Mouse (Mus musculus): Measurements from ENCODE around the gene Lpp. TPM values are rescaled to one million over a fixed set of nuclear protein-coding genes. Genes with fewer than 3 reads are reported as not detected.
A peak's percentile ranks its signal among the peaks of the same experiment; 100 is the strongest.

The Lpp gene
- polyA plus RNA-seq, 1 experiment from 2014 or later: 42.6 TPM

GRCm38 (mm10) chr16:24501628-24502294 is 108.5 kb downstream of the Lpp start:
- H3K27ac ChIP-seq (ENCODE audit: low read length): peak overlapping the region; percentile 76
- no peak overlapping the region for H3K9ac ChIP-seq (ENCODE audit: low read length)
- no peaks in the 10 kb centered on the region for H3K36me3 ChIP-seq (ENCODE audit: control insufficient read depth, insufficient read depth)
- ATAC-seq (replicated peaks; ENCODE audit: extremely low read depth, insufficient read depth, low FRiP score): peak; percentile 84
- 0 out of 2 replicates have a peak overlapping the region, but pooled peaks have one; percentile 10 for H3K4me2 ChIP-seq (ENCODE audit: low read depth, low read length)
- peaks cover 43% of the 10 kb centered on the region for H3K4me1 ChIP-seq (ENCODE audit: control insufficient read depth, insufficient read depth, low read length)
- no peaks in the 10 kb centered on the region for H3K9me3 ChIP-seq (replicated peaks; ENCODE audit: control insufficient read depth, low read length)
- no peak overlapping the region for H3K4me3 ChIP-seq (ENCODE audit: low read length)
- H3K27me3 ChIP-seq (ENCODE audit: control insufficient read depth, insufficient read depth, low read length): no peaks in the 10 kb centered on the region
- WGBS: 43% methylated on average over 11 of the region's 11 CpGs

GRCm38 (mm10) chr16:24502295-24502823 is 109.1 kb downstream of the Lpp start:
- Histone ChIP-seq H3K4me1 (ENCODE audit: control insufficient read depth, insufficient read depth, low read length) (peaks cover 40% of the 10 kb centered on the region), H3K4me2 (ENCODE audit: low read depth, low read length) (no peak overlapping the region), H3K9ac (ENCODE audit: low read length) (no peak overlapping the region), H3K27ac (ENCODE audit: low read length) (no peak overlapping the region; the same call in 1 of the 2 replicates), H3K27me3 (ENCODE audit: control insufficient read depth, insufficient read depth, low read length) (no peaks in the 10 kb centered on the region), H3K9me3 (replicated peaks; ENCODE audit: control insufficient read depth, low read length) (no peaks in the 10 kb centered on the region), H3K4me3 (ENCODE audit: low read length) (no peak overlapping the region), H3K36me3 (ENCODE audit: control insufficient read depth, insufficient read depth) (no peaks in the 10 kb centered on the region)
- WGBS: 82% methylated on average over 3 of the region's 3 CpGs
- ATAC-seq (replicated peaks; ENCODE audit: extremely low read depth, insufficient read depth, low FRiP score): no peak

DNA sequence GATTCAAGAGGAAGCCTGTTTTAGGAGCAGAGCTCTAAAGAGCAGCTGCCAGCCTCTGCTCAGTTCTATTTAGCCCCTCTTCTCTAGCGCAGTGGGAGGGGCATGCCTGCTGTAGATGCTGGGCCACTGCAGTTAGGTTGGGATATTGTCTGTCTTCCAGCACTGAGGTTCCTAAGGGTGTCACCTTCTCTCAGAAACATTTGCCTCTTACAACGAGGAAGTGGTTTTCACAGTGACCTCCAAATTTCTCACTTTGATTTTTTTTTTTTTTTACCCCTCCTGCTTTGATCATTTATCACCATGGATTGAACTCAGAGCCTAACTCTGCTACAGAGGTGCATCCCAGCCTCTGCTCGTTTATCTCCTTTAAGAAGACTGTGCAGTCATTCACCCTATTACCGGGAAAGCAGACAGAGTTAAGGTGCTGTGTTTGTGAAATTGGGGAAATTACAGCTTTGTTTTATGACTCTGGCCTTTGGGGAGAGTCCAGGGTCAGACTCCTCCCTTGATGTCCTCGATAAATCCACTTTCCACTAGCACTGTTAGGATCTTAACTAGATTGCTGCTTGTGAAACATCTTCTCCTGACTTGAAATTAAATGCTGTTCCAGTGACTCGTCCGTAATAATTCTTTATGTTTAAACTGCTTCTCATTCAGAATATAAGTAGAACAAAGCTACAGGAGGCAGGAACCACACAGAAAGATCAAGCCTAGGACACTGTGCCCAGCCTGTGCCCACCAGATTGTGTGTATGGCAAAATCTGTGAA is 111.7 kb downstream of the Lpp start:
- peaks cover 40% of the 10 kb centered on the region for H3K4me1 ChIP-seq (ENCODE audit: control insufficient read depth, insufficient read depth, low read length)
- WGBS: 66% methylated on average over 7 of the region's 7 CpGs

DNA sequence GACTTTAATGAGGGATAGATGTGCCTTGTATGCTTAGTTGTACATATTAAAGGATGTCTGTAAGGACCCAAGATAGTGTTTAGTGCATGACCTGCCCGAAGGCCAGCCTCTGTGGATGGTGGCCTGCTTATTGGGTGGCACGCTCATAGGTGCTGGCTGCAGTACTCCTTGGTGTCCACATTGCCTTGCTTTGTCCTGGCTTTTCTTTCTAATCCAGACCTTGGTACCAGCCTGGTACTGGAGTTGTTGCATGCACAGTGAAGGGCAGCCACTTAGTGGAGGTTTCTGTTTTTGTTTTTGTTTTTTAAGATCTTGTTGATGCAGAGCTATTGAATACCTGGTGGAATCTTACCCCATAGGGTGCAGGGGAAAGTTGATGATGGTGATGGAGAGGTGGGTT is 112.9 kb downstream of the Lpp start:
- no peaks in the 10 kb centered on the region for H3K36me3 ChIP-seq (ENCODE audit: control insufficient read depth, insufficient read depth)
- no peak overlapping the region for H3K4me2 ChIP-seq (ENCODE audit: low read depth, low read length)
- WGBS: 98% methylated on average over 2 of the region's 2 CpGs
- no peak overlapping the region for H3K4me3 ChIP-seq (ENCODE audit: low read length)
- H3K4me1 ChIP-seq (ENCODE audit: control insufficient read depth, insufficient read depth, low read length): peaks cover 31% of the 10 kb centered on the region
- no peak overlapping the region for H3K9ac ChIP-seq (ENCODE audit: low read length)
- no peak for ATAC-seq (replicated peaks; ENCODE audit: extremely low read depth, insufficient read depth, low FRiP score)
- H3K27ac ChIP-seq (ENCODE audit: low read length): no peak overlapping the region
- H3K9me3 ChIP-seq (replicated peaks; ENCODE audit: control insufficient read depth, low read length): no peaks in the 10 kb centered on the region
- no peaks in the 10 kb centered on the region for H3K27me3 ChIP-seq (ENCODE audit: control insufficient read depth, insufficient read depth, low read length)

More for the DNA sequence above, 111.7 kb downstream of the Lpp start:
- Histone ChIP-seq H3K9me3 (replicated peaks; ENCODE audit: control insufficient read depth, low read length) (no peaks in the 10 kb centered on the region), H3K27ac (ENCODE audit: low read length) (no peak overlapping the region), H3K27me3 (ENCODE audit: control insufficient read depth, insufficient read depth, low read length) (no peaks in the 10 kb centered on the region), H3K4me2 (ENCODE audit: low read depth, low read length) (no peak overlapping the region), H3K4me3 (ENCODE audit: low read length) (no peak overlapping the region), H3K36me3 (ENCODE audit: control insufficient read depth, insufficient read depth) (no peaks in the 10 kb centered on the region), H3K9ac (ENCODE audit: low read length) (no peak overlapping the region)
- no peak for ATAC-seq (replicated peaks; ENCODE audit: extremely low read depth, insufficient read depth, low FRiP score)

- H3K9ac ChIP-seq (ENCODE audit: low read length): no peak overlapping the region
- H3K27ac ChIP-seq (ENCODE audit: low read length): no peak overlapping the region
- no peak overlapping the region for H3K4me2 ChIP-seq (ENCODE audit: low read depth, low read length)
- no peak overlapping the region for H3K4me3 ChIP-seq (ENCODE audit: low read length)
- H3K9me3 ChIP-seq (replicated peaks; ENCODE audit: control insufficient read depth, low read length): no peaks in the 10 kb centered on the region
- peaks cover 26% of the 10 kb centered on the region for H3K4me1 ChIP-seq (ENCODE audit: control insufficient read depth, insufficient read depth, low read length)
- no peaks in the 10 kb centered on the region for H3K27me3 ChIP-seq (ENCODE audit: control insufficient read depth, insufficient read depth, low read length)
- H3K36me3 ChIP-seq (ENCODE audit: control insufficient read depth, insufficient read depth): no peaks in the 10 kb centered on the region
- 55% methylated on average over 4 of the region's 4 CpGs for WGBS
- ATAC-seq (replicated peaks; ENCODE audit: extremely low read depth, insufficient read depth, low FRiP score): no peak
These were observed 113.4 kb downstream of the Lpp start for GRCm38 (mm10) chr16:24506740-24507139.

- H3K4me1 ChIP-seq (ENCODE audit: control insufficient read depth, insufficient read depth, low read length): peaks cover 31% of the 10 kb centered on the region
These were observed 114.7 kb downstream of the Lpp start for GRCm38 (mm10) chr16:24507927-24508540.

DNA sequence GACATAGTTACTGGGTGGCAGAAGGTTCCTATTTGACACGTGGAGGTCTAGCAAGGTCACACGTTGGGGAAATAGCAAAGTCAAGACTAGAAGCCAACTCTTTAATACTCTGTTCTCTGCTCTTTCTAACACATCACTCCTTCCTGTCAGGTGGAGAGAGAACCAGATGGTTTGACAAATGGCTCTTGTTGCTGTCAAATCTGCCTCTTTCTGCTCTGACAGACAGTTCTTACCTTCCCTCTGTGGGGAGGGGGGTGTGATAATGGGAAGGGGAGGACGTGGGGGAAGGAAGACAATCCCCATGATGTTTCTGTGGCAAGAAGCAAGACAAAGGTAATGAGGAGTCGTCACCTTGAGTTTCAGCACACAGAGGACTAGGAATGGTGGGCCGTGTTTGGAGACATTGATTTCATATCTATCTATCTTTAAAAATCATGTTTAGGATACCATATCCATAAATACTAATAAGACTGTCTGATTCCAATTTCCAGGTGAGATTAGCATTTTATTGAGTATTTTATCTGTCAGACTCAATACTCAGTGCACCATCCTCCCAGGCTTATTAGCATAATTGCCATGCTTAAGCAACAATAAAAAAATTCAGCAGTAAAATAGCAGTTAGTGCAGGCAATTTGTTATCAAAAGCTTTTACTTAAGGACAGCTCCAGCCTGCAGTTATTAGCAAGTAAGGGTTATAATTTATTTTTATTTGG is 115.9 kb downstream of the Lpp start:
- H3K27ac ChIP-seq (ENCODE audit: low read length): peak overlapping the region; percentile 10
- H3K9me3 ChIP-seq (replicated peaks; ENCODE audit: control insufficient read depth, low read length): no peaks in the 10 kb centered on the region
- H3K9ac ChIP-seq (ENCODE audit: low read length): no peak overlapping the region
- H3K27me3 ChIP-seq (ENCODE audit: control insufficient read depth, insufficient read depth, low read length): no peaks in the 10 kb centered on the region
- no peaks in the 10 kb centered on the region for H3K36me3 ChIP-seq (ENCODE audit: control insufficient read depth, insufficient read depth)
- no peak overlapping the region for H3K4me2 ChIP-seq (ENCODE audit: low read depth, low read length)
- H3K4me3 ChIP-seq (ENCODE audit: low read length): no peak overlapping the region
- WGBS: 63% methylated on average over 5 of the region's 5 CpGs
- no peak for ATAC-seq (replicated peaks; ENCODE audit: extremely low read depth, insufficient read depth, low FRiP score)
- H3K4me1 ChIP-seq (ENCODE audit: control insufficient read depth, insufficient read depth, low read length): peaks cover 35% of the 10 kb centered on the region

More at GRCm38 (mm10) chr16:24507927-24508540, 114.7 kb downstream of the Lpp start:
- 92% methylated on average over 5 of the region's 5 CpGs for WGBS
- H3K27me3 ChIP-seq (ENCODE audit: control insufficient read depth, insufficient read depth, low read length): no peaks in the 10 kb centered on the region
- no peaks in the 10 kb centered on the region for H3K9me3 ChIP-seq (replicated peaks; ENCODE audit: control insufficient read depth, low read length)
- no peak overlapping the region for H3K27ac ChIP-seq (ENCODE audit: low read length)
- H3K4me2 ChIP-seq (ENCODE audit: low read depth, low read length): no peak overlapping the region
- no peak for ATAC-seq (replicated peaks; ENCODE audit: extremely low read depth, insufficient read depth, low FRiP score)
- H3K9ac ChIP-seq (ENCODE audit: low read length): no peak overlapping the region
- H3K36me3 ChIP-seq (ENCODE audit: control insufficient read depth, insufficient read depth): no peaks in the 10 kb centered on the region
- no peak overlapping the region for H3K4me3 ChIP-seq (ENCODE audit: low read length)

GRCm38 (mm10) chr16:24509813-24510166 is 116.5 kb downstream of the Lpp start:
- peaks cover 36% of the 10 kb centered on the region for H3K4me1 ChIP-seq (ENCODE audit: control insufficient read depth, insufficient read depth, low read length)
- no peak for ATAC-seq (replicated peaks; ENCODE audit: extremely low read depth, insufficient read depth, low FRiP score)

More at GRCm38 (mm10) chr16:24509813-24510166, 116.5 kb downstream of the Lpp start:
- no peak overlapping the region for H3K4me2 ChIP-seq (ENCODE audit: low read depth, low read length)
- no peak overlapping the region for H3K9ac ChIP-seq (ENCODE audit: low read length)
- H3K4me3 ChIP-seq (ENCODE audit: low read length): no peak overlapping the region
- H3K27me3 ChIP-seq (ENCODE audit: control insufficient read depth, insufficient read depth, low read length): no peaks in the 10 kb centered on the region
- no peaks in the 10 kb centered on the region for H3K36me3 ChIP-seq (ENCODE audit: control insufficient read depth, insufficient read depth)
- WGBS: 54% methylated on average over 1 of the region's 1 CpGs
- H3K9me3 ChIP-seq (replicated peaks; ENCODE audit: control insufficient read depth, low read length): no peaks in the 10 kb centered on the region
- H3K27ac ChIP-seq (ENCODE audit: low read length): peak overlapping the region; percentile 35; the same call in 1 of the 2 replicates
